Mouse (Mus musculus) frontal cortex, adult 2 months (tissue): ENCODE measurements around the gene Kazn. TPM values are rescaled to one million over a fixed set of nuclear protein-coding genes. Genes with fewer than 3 reads are reported as not detected.

Source experiments
- DNase-seq, 2 experiments: peaks; one replicate each; pipeline ENCODE4 v3.0.0; 2022; ENCODE audit warnings: low spot score in 1 of 2; ENCODE audit errors: extremely low spot score in 1 of 2
- polyA plus RNA-seq: library from polyadenylated mRNA; depleted of rRNA; stranded (reverse); fragments of >200 nt; gene quantifications from 2 replicates; pipeline ENCODE4 v1.2.3, GENCODE M21; 2012

Kazn gene
- polyA plus RNA-seq, 1 experiment, result 44.3 TPM

DNA sequence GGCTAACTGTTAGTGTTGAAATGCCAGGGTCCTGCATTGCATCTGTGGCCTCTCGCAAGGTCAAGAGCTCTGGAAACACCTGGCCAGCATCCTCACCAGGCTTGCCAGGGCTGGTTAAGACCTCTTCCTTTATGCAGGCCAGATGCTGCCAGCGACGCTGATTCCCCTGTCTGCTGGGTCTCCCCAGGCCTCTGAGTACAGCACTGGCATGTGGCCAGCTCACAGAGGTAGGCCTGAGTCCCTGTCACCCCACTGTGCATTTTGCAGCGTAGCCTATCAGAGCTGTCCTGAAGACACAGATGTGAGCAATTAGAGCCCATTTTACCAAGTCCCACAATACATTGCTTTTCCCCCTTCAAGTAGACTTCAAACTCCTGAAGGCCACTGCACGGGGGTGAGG lies 109.0 kb downstream of the Kazn start:
- no peak for DNase-seq

GRCm38 (mm10) chr4:142127275-142127788 lies 111.9 kb downstream of the Kazn start:
- no peak for DNase-seq

DNA sequence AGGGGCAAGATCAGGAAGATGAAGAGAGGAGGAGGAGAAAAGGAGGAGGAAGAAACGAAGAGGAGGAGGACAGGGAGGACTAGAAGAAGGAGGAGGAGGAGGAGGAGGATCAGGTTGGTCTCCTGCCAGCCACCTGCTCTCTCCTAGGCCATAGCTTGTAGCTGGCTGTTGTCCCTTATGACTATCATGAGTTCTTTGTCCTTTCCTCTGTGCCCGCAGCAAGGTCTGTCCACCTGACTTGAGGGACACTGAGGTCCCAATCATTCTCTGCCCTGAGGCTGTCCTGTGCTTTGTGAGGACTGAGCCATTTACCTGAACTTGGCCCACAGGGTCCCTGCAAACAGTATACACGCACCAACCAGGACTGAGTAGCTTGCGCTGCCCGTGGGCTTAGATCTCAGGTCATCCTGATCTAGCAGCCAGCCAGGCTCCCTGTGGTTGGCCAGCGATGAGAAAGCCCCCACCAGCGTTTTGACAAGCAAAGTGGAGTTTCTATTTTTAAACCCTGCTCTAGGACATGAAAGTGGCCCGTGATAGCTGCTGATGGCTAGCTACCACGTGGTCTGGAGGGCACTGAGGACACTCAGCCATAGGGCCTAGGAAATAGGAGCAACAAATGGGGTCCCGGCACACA lies 112.4 kb downstream of the Kazn start:
- no peak for DNase-seq

DNA sequence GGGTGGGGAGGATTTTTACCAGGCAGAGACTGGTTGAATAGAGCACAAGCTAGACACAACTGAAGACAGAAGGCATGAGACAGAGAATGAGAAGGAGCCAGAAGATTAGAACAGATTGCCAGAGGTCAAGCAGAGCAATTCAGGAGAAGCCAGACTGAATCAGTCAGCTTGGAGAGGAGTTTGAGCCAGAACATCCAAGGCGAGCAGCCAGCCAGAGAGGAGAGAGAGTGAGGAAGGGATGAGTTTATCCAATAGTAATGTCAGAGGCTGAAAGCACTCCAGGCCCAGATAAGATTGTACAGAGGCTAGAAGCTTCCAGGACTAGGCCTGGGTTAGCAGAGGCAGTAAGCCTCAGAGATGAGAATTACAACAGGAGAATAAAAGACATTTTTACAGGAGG lies 118.0 kb downstream of the Kazn start:
- no peak for DNase-seq

DNA sequence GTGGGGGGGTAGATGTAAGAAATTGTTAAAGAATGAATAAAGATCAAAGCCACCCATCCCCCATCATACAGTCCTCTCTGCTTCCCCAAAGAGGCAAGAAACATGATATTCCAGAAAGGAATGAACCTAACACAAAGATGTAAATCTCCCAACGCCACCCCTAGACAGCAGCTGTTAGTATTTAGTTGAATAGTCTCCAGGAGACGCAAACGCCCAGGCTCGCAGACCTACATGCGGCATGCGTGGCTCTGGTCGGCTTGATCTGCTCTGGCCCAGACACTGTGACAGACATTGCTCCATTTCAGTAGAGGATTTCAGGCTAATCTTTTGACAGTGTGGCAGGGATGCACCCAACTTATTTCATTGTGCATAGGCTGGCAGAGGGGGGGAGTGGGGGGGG lies 120.7 kb downstream of the Kazn start:
- DNase-seq, result peak in 1 of 2 experiments; percentile 9

GRCm38 (mm10) chr4:142117993-142118392 lies 121.2 kb downstream of the Kazn start:
- DNase-seq, result no peak

DNA sequence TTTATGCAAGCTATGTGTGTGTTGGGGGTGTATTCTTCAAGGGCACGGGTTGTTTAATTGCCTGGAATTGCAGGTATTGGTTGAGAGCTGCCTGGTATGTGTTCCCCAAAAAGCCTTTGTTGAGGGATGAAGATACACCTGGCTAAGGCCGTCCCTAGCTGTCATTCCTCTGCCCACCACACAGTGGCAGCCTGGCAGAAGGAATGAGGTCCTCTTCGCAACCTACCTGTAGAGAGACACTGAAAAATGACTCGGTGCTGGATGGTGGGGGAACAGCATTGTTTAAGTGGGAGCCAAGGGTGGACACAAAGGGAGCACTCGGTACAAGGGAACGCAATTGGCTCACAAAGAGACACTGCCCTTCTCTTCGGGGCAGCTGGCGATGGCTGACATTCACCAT lies 125.9 kb downstream of the Kazn start:
- peak; percentile 19 to 55 for DNase-seq

DNA sequence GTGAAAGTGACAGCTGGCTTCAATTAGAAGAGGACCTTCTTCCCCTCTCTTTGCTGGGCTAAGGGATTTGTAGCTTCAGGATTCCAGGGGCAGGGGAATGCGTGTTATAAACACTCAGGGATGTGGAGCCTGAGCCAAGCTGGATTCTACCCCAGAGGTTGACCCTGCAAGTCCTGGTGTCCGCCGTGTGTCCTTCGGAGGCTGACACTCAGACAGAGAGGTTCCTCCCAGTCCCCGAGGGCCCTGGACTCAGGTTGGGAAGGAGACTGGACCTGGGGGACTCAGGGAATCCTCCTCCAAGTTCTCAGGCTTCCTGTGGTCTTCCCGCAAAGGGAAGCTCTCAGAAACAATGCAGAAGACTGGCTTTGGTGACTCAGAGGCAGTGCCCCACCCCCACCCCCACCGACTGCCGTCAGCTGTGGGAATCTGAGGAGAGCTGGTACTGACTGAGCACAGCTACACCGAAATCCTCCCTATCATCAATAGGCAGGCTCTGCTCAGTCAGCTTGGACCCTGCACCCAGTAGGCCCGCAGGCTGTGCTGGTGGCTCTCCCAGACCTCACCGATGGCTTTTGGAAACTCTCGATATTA lies 136.0 kb downstream of the Kazn start:
- DNase-seq, result peak in 1 of 2 experiments; percentile 23

GRCm38 (mm10) chr4:142098303-142098702 lies 140.9 kb downstream of the Kazn start:
- DNase-seq, result peak; percentile 60 to 90

DNA sequence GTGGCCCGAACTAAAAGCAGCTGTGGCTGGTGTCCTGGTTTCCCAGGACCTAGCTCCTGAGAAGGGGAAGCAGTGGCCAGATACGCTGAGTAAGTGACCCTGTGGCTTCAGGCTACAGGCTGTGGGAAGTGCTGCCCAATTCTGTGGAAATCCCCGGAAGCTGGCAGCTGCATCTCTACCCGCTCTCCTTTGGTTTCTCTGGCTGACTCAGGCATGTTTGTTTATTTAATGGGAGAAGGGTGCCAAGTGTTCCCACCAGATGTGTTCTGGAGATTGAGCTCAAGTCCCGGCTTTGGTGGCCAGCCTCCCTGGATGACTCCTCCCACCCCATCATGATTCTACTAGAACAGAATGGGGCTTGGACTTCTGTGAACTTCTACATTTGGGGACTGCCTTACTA lies 141.3 kb downstream of the Kazn start:
- DNase-seq, result peak in 1 of 2 experiments; percentile 27

- DNase-seq, result peak in 1 of 2 experiments; percentile 33
Observed at GRCm38 (mm10) chr4:142095513-142096241, 143.5 kb downstream of the Kazn start.

DNA sequence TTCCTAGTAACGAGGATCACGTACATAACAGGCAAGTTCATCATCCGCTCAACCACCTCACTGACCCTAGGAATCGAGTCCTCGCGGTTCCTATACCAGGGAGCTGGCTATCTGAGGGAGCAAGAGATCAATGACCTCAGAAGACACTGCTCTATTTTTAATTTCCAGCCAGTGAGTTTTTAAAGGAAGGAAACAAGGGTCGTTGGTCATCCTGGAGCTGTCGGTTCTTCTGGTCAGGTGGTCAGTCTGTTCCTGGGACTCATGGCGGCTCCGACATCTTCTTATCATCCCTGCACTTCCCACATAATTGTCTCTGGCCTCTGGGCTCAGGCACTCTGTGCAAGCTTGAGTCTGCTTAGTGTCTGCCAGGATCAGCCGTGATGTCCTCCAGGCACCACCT lies 144.8 kb downstream of the Kazn start:
- DNase-seq, result no peak

- DNase-seq, result no peak
Observed at GRCm38 (mm10) chr4:142091100-142091499, 148.1 kb downstream of the Kazn start.

DNA sequence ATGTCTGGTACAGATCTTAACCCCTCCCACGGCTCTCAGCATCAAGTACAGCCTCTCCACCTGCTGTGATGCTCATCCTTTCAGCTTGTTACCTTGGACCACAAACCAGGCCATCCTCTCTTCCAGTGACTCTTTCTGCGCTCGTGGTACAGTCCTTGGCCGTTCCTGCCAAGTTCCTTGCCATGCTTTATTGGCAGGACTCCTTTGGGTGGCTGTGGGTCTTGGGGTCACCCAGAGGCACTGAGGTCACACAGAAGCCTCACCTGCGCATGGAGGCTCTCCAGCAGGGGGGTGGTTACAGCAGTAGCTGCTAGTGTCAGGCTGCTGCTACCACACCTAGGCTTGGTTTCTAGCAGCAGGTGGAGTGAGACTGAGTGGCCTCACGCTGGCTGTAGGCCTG lies 149.2 kb downstream of the Kazn start:
- DNase-seq, result no peak

GRCm38 (mm10) chr4:142088836-142089235 lies 150.4 kb downstream of the Kazn start:
- no peak for DNase-seq

- DNase-seq, result no peak
Observed at GRCm38 (mm10) chr4:142088409-142088808, 150.8 kb downstream of the Kazn start.

- DNase-seq, result no peak
Observed at GRCm38 (mm10) chr4:142084936-142085563, 154.2 kb downstream of the Kazn start.

DNA sequence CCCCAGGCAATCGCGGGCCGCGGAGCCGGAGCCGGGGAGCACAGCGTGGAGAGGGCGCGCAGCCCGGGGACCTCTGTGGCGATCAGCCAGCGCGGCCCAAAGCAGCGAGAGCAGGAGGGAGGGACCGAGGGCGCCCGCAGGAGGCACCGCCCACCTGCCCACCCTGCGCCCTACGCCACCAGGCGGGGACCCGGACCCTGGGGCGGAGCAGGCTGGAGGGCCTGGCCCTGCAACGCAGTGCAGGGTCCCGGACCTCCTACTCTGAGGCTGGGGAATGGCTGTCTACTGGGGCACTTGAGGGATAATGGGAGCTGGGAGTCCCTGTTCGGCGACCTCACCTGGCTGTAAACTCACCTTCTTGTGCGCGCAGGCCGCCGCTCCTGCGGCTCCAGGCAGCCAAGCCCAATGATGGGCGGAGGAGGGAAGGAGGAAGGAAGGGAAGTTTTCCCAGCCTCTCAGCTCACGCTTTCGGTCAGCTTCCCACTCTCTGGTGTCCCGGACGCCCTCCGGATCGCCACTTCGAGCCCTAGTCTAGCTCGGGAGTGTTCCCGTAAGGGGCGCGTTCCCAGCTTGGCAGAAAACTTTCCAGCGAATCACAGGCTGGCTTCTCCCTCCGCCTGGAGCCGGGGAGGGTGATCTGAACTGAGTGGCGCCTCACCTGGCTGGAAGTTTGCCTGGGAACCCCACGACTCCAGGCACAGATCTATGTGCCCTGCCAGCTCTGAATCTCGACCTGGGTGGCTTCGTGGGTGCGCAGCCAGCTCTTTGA lies 154.9 kb downstream of the Kazn start, which contains the start of gene Tmem51:
TSS of gene Tmem51 (minus strand) at position 174 of the 769 bp plus-strand sequence.
- DNase-seq, result no peak

DNA sequence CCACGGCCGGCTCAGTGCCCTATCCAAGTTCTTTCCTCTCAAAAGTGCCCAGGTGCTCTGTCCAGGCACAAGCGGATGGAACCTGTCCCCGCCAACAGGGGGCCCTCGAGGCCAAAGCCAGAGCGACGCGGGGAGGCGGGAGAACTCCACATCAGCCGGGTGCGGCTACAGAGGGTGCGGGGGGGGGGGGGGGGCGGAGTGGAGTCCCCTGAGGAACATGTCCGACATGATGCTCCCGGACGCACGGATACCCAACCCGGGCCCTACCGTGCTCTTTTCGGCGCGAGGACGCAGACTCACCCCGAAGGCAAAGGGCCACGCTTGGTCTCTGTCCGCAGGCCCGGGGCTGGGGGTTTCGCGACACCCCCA lies 155.5 kb downstream of the Kazn start:
- peak in 1 of 2 experiments; percentile 48 for DNase-seq

- no peak for DNase-seq
Observed at GRCm38 (mm10) chr4:142083193-142083592, 156.0 kb downstream of the Kazn start.
